Mouse (Mus musculus) kidney, postnatal 0 days (tissue): ENCODE measurements around the gene Commd1. TPM values are rescaled to one million over a fixed set of nuclear protein-coding genes. Genes with fewer than 3 reads are reported as not detected.
A peak's percentile ranks its signal among the peaks of the same experiment; 100 is the strongest.

Experiments used
- ATAC-seq: fragments of 200-750 bp; cut with Nextera tagmentation; replicated peaks from 2 replicates; pipeline ENCODE4 v1.8.0; 2017; ENCODE audit warnings: low read depth, moderate number of reproducible peaks, moderate TSS enrichment, moderate library complexity; ENCODE audit not compliant: low FRiP score
- DNase-seq: peaks from one replicate; pipeline ENCODE4 v3.0.0-alpha.2; 2016; ENCODE audit warnings: low spot score
- H3K27ac ChIP-seq: fragments of 300-500 bp; sonication (generic); 2 replicates; pipeline ENCODE4 v1.5.1; 2014; ENCODE audit warnings: mild to moderate bottlenecking
- H3K27me3 ChIP-seq: fragments of 300-500 bp; sonication (generic); 2 replicates; pipeline ENCODE4 v1.6.1; 2014; ENCODE audit warnings: low read length, mixed read lengths; ENCODE audit not compliant: insufficient read depth
- H3K36me3 ChIP-seq: fragments of 300-500 bp; sonication (generic); 2 replicates; pipeline ENCODE4 v1.6.1; 2014; ENCODE audit warnings: low read length, mixed read lengths; ENCODE audit not compliant: insufficient read depth
- H3K4me1 ChIP-seq: fragments of 300-500 bp; sonication (generic); replicated peaks from 2 replicates; pipeline ENCODE4 v1.6.1; 2014; ENCODE audit warnings: antibody characterized with exemption, low read length, mixed read lengths; ENCODE audit not compliant: insufficient read depth
- H3K4me2 ChIP-seq: fragments of 300-500 bp; sonication (generic); 2 replicates; pipeline ENCODE4 v1.6.1; 2014; ENCODE audit warnings: mild to moderate bottlenecking, low read length, moderate library complexity, mixed read lengths
- H3K4me3 ChIP-seq: fragments of 300-500 bp; sonication (generic); replicated peaks from 2 replicates; pipeline ENCODE4 v1.5.1; 2014; ENCODE audit warnings: low read depth, low read length
- H3K9ac ChIP-seq: fragments of 300-500 bp; sonication (generic); 2 replicates; pipeline ENCODE4 v1.6.1; 2014; ENCODE audit warnings: low read depth, low read length
- H3K9me3 ChIP-seq: fragments of 300-500 bp; sonication (generic); replicated peaks from 2 replicates; pipeline ENCODE4 v1.6.1; 2016; ENCODE audit warnings: low read length, inconsistent platforms, mixed read lengths
- CTCF ChIP-seq: IDR thresholded peaks from 2 replicates; pipeline ENCODE4 v1.5.1; 2016; ENCODE audit warnings: antibody characterized with exemption, low read depth, mild to moderate bottlenecking, moderate library complexity
- WGBS: fragments of 180-500 bp; shearing (Covaris S2); extraction: QIAGEN DNeasy Blood & Tissue Kit; methylation state at CpG from one replicate; pipeline ENCODE4 v1.1.7; 2014; 5-methylcytosine and 5-hydroxymethylcytosine counted together
- polyA plus RNA-seq: library from polyadenylated mRNA; unstranded; fragments of >200 nt; fragmentation: Nextera tagmentation; extraction: Ambion mirVana; gene quantifications from 2 replicates; pipeline ENCODE4 v1.2.1, GENCODE M21; 2015

Commd1 gene
- polyA plus RNA-seq, 1 experiment from 2014 or later: 427 TPM

GRCm38 (mm10) chr11:22859301-22859632 lies 122.9 kb downstream of the Commd1 start:
- peaks cover 4% of the 10 kb centered on the region; the same call in 1 of the 2 replicates for H3K4me1 ChIP-seq
- 0% methylated on average over 13 of the region's 41 CpGs for WGBS
- peak overlapping the region; percentile 90 for H3K27ac ChIP-seq
- peak; percentile 66 for ATAC-seq
- H3K4me2 ChIP-seq: peak overlapping the region; percentile 98
- no peaks in the 10 kb centered on the region for H3K36me3 ChIP-seq
- peak; percentile 42 for DNase-seq
- no peaks in the 10 kb centered on the region for H3K9me3 ChIP-seq
- no peaks in the 10 kb centered on the region for H3K27me3 ChIP-seq
- H3K4me3 ChIP-seq: peak overlapping the region; percentile 87
- no peak for TF ChIP-seq CTCF
- peak overlapping the region; percentile 91 for H3K9ac ChIP-seq

- no peaks in the 10 kb centered on the region for H3K27me3 ChIP-seq
- no peaks in the 10 kb centered on the region for H3K36me3 ChIP-seq
- no peaks in the 10 kb centered on the region for H3K9me3 ChIP-seq
- peak overlapping the region; percentile 91 for H3K9ac ChIP-seq
- TF ChIP-seq CTCF: no peak
- WGBS: 4% methylated on average over 50 of the region's 50 CpGs
- peaks cover 4% of the 10 kb centered on the region for H3K4me1 ChIP-seq
- ATAC-seq (peak; percentile 2), DNase-seq (no peak)
- peak overlapping the region; percentile 87 for H3K4me3 ChIP-seq
- peak overlapping the region; percentile 90 for H3K27ac ChIP-seq
- H3K4me2 ChIP-seq: peak overlapping the region; percentile 98
Measured at GRCm38 (mm10) chr11:22858441-22859300, 123.5 kb downstream of the Commd1 start.

- ATAC-seq (no peak), DNase-seq (peak; percentile 30)
- WGBS: 21% methylated on average over 25 of the region's 25 CpGs
- H3K4me2 ChIP-seq: peak overlapping the region; percentile 98
- no peaks in the 10 kb centered on the region for H3K27me3 ChIP-seq
- H3K36me3 ChIP-seq: no peaks in the 10 kb centered on the region
- no peak for TF ChIP-seq CTCF
- peak overlapping the region; percentile 87 for H3K4me3 ChIP-seq
- H3K27ac ChIP-seq: peak overlapping the region; percentile 90
- H3K9ac ChIP-seq: peak overlapping the region; percentile 91
- no peaks in the 10 kb centered on the region for H3K9me3 ChIP-seq
- H3K4me1 ChIP-seq: peaks cover 4% of the 10 kb centered on the region
Measured at GRCm38 (mm10) chr11:22857705-22858440, 124.3 kb downstream of the Commd1 start.

- peak overlapping the region; percentile 87 for H3K4me3 ChIP-seq
- no peak for TF ChIP-seq CTCF
- WGBS: 74% methylated on average over 5 of the region's 5 CpGs
- no peaks in the 10 kb centered on the region for H3K36me3 ChIP-seq
- H3K27ac ChIP-seq: no peak overlapping the region
- peak overlapping the region; percentile 98 for H3K4me2 ChIP-seq
- DNase-seq (no peak), ATAC-seq (no peak)
- no peak overlapping the region for H3K9ac ChIP-seq
- no peaks in the 10 kb centered on the region for H3K9me3 ChIP-seq
- H3K27me3 ChIP-seq: no peaks in the 10 kb centered on the region
- H3K4me1 ChIP-seq: peaks cover 8% of the 10 kb centered on the region
Measured at GRCm38 (mm10) chr11:22857106-22857704, 125.0 kb downstream of the Commd1 start.

- Histone ChIP-seq H3K4me3 (no peak overlapping the region), H3K9me3 (no peaks in the 10 kb centered on the region), H3K4me1 (peaks cover 8% of the 10 kb centered on the region), H3K9ac (no peak overlapping the region), H3K27me3 (no peaks in the 10 kb centered on the region), H3K4me2 (peak overlapping the region; percentile 98; the same call in 1 of the 2 replicates), H3K36me3 (no peaks in the 10 kb centered on the region), H3K27ac (no peak overlapping the region)
- TF ChIP-seq CTCF: no peak
- ATAC-seq (no peak), DNase-seq (no peak)
- WGBS: 86% methylated on average over 3 of the region's 3 CpGs
Measured at GRCm38 (mm10) chr11:22856371-22856965, 125.7 kb downstream of the Commd1 start.

- Histone ChIP-seq H3K9ac (no peak overlapping the region), H3K4me1 (peaks cover 18% of the 10 kb centered on the region), H3K27ac (no peak overlapping the region), H3K9me3 (no peaks in the 10 kb centered on the region), H3K4me2 (no peak overlapping the region), H3K27me3 (no peaks in the 10 kb centered on the region), H3K36me3 (no peaks in the 10 kb centered on the region), H3K4me3 (no peak overlapping the region)
- 71% methylated on average over 4 of the region's 4 CpGs for WGBS
- TF ChIP-seq CTCF: no peak
- ATAC-seq (no peak), DNase-seq (no peak)
Measured at GRCm38 (mm10) chr11:22854571-22854970, 127.6 kb downstream of the Commd1 start.
